Mouse (Mus musculus) c-Kit-positive CD71-positive TER-119-negative erythroid progenitor cells, embryonic 14.5 days (primary cell): Measurements from ENCODE around the gene Pcnt.

Source experiments
- DNase-seq: peaks from one replicate; pipeline ENCODE4 v3.0.0-alpha.2; 2013; ENCODE audit warnings: low read depth

Pcnt gene

DNA sequence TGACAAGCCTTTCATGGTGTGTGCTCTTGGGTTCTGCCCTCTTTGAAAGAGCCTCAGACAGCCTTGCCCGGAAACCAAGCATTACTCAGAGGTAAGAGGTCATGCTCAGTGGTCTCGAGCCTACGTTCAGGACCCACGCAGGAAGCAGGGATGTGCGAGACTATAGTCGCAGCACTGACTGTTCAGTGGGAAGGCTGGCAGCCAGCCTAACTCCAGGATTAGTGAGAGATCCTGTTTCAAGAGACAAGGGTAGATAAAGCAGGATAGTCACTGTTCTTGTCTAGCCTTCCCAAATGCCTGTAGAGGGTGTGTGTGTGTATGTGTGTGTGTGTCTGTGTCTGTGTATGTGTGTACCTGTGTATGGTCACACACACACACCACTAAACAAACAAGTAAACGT is 126.4 kb downstream of the Pcnt start:
- DNase-seq: no peak

GRCm38 (mm10) chr10:76306738-76307137 is 135.8 kb downstream of the Pcnt start:
- no peak for DNase-seq
